ENCODE assay signal across 24 mouse cellular contexts in genomic region chr6:97704361-97704760, GRCm38 (mm10).
"Had no signal": no experiment of that assay in that cellular context is flagged by ENCODE, and none has a peak within 500 bp of the region (broad histone marks: within the 10 kb centered on the region; RNA-seq: fewer than 3 reads in every experiment).

No protein-coding gene starts in this region.

- H3K4me2 ChIP-seq: heart, embryonic 11.5 days; heart, embryonic 13.5 days; heart, embryonic 15.5 days; hindbrain, embryonic 13.5 days; hindbrain, embryonic 15.5 days; limb, embryonic 12.5 days; liver, embryonic 11.5 days; liver, embryonic 13.5 days; liver, embryonic 15.5 days had no signal

- DNase-seq: gastrocnemius, postnatal 25 days; heart, adult 18-20 months; heart, postnatal 14 days; heart, postnatal 36 days; kidney, adult 18-20 months; kidney, adult 8-10 months; kidney, postnatal 10 days; kidney, postnatal 25 days; kidney, postnatal 4 days; layer of hippocampus, adult 9-11 months; layer of hippocampus, postnatal 36 days; liver; liver, embryonic 13.5 days; liver, postnatal 0 days had no signal

- ATAC-seq: hindbrain, postnatal 0 days; liver, postnatal 0 days had no signal

- H3K36me3 ChIP-seq: heart, embryonic 13.5 days; heart, embryonic 15.5 days; hindbrain, embryonic 13.5 days; hindbrain, embryonic 15.5 days; limb, embryonic 10.5 days; limb, embryonic 12.5 days; liver, embryonic 13.5 days; liver, embryonic 15.5 days had no signal

- H3K4me3 ChIP-seq: heart, embryonic 13.5 days; heart, embryonic 15.5 days; hindbrain, embryonic 13.5 days; hindbrain, embryonic 15.5 days; limb, embryonic 10.5 days; limb, embryonic 12.5 days; liver, embryonic 13.5 days; liver, embryonic 15.5 days had no signal

- H3K27me3 ChIP-seq: heart, embryonic 13.5 days; heart, embryonic 15.5 days; hindbrain, embryonic 13.5 days; hindbrain, embryonic 15.5 days; limb, embryonic 12.5 days; liver, embryonic 13.5 days; liver, embryonic 15.5 days had no signal

- H3K27ac ChIP-seq: heart, embryonic 13.5 days; heart, embryonic 15.5 days; hindbrain, embryonic 13.5 days; hindbrain, embryonic 15.5 days; hindbrain, postnatal 0 days; limb, embryonic 10.5 days; limb, embryonic 12.5 days; liver, embryonic 13.5 days; liver, embryonic 15.5 days had no signal

- H3K4me1 ChIP-seq: heart, embryonic 13.5 days; heart, embryonic 15.5 days; hindbrain, embryonic 15.5 days; limb, embryonic 10.5 days; limb, embryonic 12.5 days; liver, embryonic 13.5 days; liver, embryonic 15.5 days had no signal

- H3K9ac ChIP-seq: heart, embryonic 13.5 days; heart, embryonic 15.5 days; hindbrain, embryonic 13.5 days; hindbrain, embryonic 15.5 days; limb, embryonic 12.5 days; liver, embryonic 13.5 days; liver, embryonic 15.5 days; liver, postnatal 0 days had no signal

- H3K9me3 ChIP-seq: heart, embryonic 15.5 days; hindbrain, embryonic 15.5 days; limb, embryonic 10.5 days; limb, embryonic 12.5 days; liver, embryonic 13.5 days; liver, embryonic 15.5 days had no signal
